Mouse (Mus musculus) heart, embryonic 11.5 days (tissue): ENCODE results near the gene Adam19. TPM values are rescaled to one million over a fixed set of nuclear protein-coding genes. Genes with fewer than 3 reads are reported as not detected.

Source experiments
- ATAC-seq: fragments of 200-750 bp; cut with Nextera tagmentation; replicated peaks from 2 replicates; pipeline ENCODE4 v1.8.0; 2017; ENCODE audit warnings: moderate library complexity; ENCODE audit not compliant: insufficient number of reproducible peaks, low FRiP score, low TSS enrichment
- H3K27ac ChIP-seq: fragments of 300-500 bp; sonication (generic); 2 replicates; pipeline ENCODE4 v1.5.1; 2014; ENCODE audit warnings: mild to moderate bottlenecking, low read depth, low read length
- H3K27me3 ChIP-seq: fragments of 300-500 bp; sonication (generic); 2 replicates; pipeline ENCODE4 v1.6.1; 2014; ENCODE audit warnings: mild to moderate bottlenecking, low read length, mixed read lengths; ENCODE audit not compliant: control insufficient read depth, insufficient read depth
- H3K36me3 ChIP-seq: fragments of 300-500 bp; sonication (generic); 2 replicates; pipeline ENCODE4 v1.6.1; 2014; ENCODE audit warnings: mild to moderate bottlenecking, low read length, moderate library complexity, mixed read lengths; ENCODE audit not compliant: control insufficient read depth, insufficient read depth
- H3K4me1 ChIP-seq: fragments of 300-500 bp; sonication (generic); 2 replicates; pipeline ENCODE4 v1.6.1; 2014; ENCODE audit warnings: low read length; ENCODE audit not compliant: control insufficient read depth, insufficient read depth
- H3K4me2 ChIP-seq: fragments of 300-500 bp; sonication (generic); 2 replicates; pipeline ENCODE4 v1.6.1; 2014; ENCODE audit warnings: mild to moderate bottlenecking, moderate library complexity
- H3K4me3 ChIP-seq: fragments of 300-500 bp; sonication (generic); 2 replicates; pipeline ENCODE4 v1.5.1; 2014; ENCODE audit warnings: low read depth, low read length
- H3K9ac ChIP-seq: fragments of 300-500 bp; sonication (generic); 2 replicates; pipeline ENCODE4 v1.6.1; 2014; ENCODE audit warnings: mild to moderate bottlenecking, low read depth, low read length, moderate library complexity
- H3K9me3 ChIP-seq: fragments of 300-500 bp; sonication (generic); replicated peaks from 2 replicates; pipeline ENCODE4 v1.6.1; 2016; ENCODE audit warnings: low read length; ENCODE audit not compliant: control insufficient read depth
- WGBS: fragments of 180-500 bp; shearing (Covaris S2); extraction: QIAGEN DNeasy Blood & Tissue Kit; methylation state at CpG from one replicate; pipeline ENCODE4 v1.1.7; 2014; ENCODE audit not compliant: insufficient replicate concordance; 5-methylcytosine and 5-hydroxymethylcytosine counted together
- polyA plus RNA-seq: library from polyadenylated mRNA; unstranded; fragments of >200 nt; fragmentation: Nextera tagmentation; extraction: Ambion mirVana; gene quantifications from 2 replicates; pipeline ENCODE4 v1.2.1, GENCODE M21; 2014

Gene Adam19
- polyA plus RNA-seq, 1 experiment from 2014 or later = 24.4 TPM

- no peak overlapping the region for H3K4me3 ChIP-seq
- no peaks in the 10 kb centered on the region for H3K9me3 ChIP-seq
- peaks cover 37% of the 10 kb centered on the region for H3K36me3 ChIP-seq
- peaks cover 27% of the 10 kb centered on the region for H3K4me1 ChIP-seq
- H3K4me2 ChIP-seq = no peak overlapping the region
- 59% methylated on average over 9 of the region's 9 CpGs for WGBS
- ATAC-seq = no peak
- peak overlapping the region; percentile 55 for H3K27ac ChIP-seq
- no peak overlapping the region for H3K9ac ChIP-seq
- H3K27me3 ChIP-seq = no peaks in the 10 kb centered on the region
These were observed 39.9 kb downstream of the Adam19 start for GRCm38 (mm10) chr11:46095477-46096264.

GRCm38 (mm10) chr11:46096265-46096649 is 40.5 kb downstream of the Adam19 start:
- H3K4me2 ChIP-seq = no peak overlapping the region
- H3K36me3 ChIP-seq = peaks cover 40% of the 10 kb centered on the region
- 85% methylated on average over 6 of the region's 6 CpGs for WGBS
- no peak for ATAC-seq
- H3K9me3 ChIP-seq = no peaks in the 10 kb centered on the region
- H3K4me3 ChIP-seq = no peak overlapping the region
- peak overlapping the region; percentile 55; the same call in 1 of the 2 replicates for H3K27ac ChIP-seq
- no peak overlapping the region for H3K9ac ChIP-seq
- no peaks in the 10 kb centered on the region for H3K27me3 ChIP-seq
- H3K4me1 ChIP-seq = peaks cover 23% of the 10 kb centered on the region

GRCm38 (mm10) chr11:46097062-46097461 is 41.3 kb downstream of the Adam19 start:
- no peak overlapping the region for H3K4me3 ChIP-seq
- H3K27ac ChIP-seq = no peak overlapping the region
- ATAC-seq = no peak
- peaks cover 40% of the 10 kb centered on the region for H3K36me3 ChIP-seq
- whole genome bisulfite sequencing = 53% methylated on average over 3 of the region's 3 CpGs
- H3K27me3 ChIP-seq = no peaks in the 10 kb centered on the region
- H3K9ac ChIP-seq = no peak overlapping the region
- no peak overlapping the region for H3K4me2 ChIP-seq
- peaks cover 14% of the 10 kb centered on the region for H3K4me1 ChIP-seq
- H3K9me3 ChIP-seq = no peaks in the 10 kb centered on the region

- ATAC-seq = no peak
- WGBS = 83% methylated on average over 6 of the region's 6 CpGs
- H3K9me3 ChIP-seq = no peaks in the 10 kb centered on the region
- no peak overlapping the region for H3K4me2 ChIP-seq
- H3K4me1 ChIP-seq = no peaks in the 10 kb centered on the region
- H3K9ac ChIP-seq = no peak overlapping the region
- no peak overlapping the region for H3K27ac ChIP-seq
- no peak overlapping the region for H3K4me3 ChIP-seq
- H3K27me3 ChIP-seq = no peaks in the 10 kb centered on the region
- H3K36me3 ChIP-seq = peaks cover 30% of the 10 kb centered on the region
These were observed 46.3 kb downstream of the Adam19 start for GRCm38 (mm10) chr11:46102107-46102506.

GRCm38 (mm10) chr11:46107046-46107445 is 51.3 kb downstream of the Adam19 start:
- no peak for ATAC-seq
- Histone ChIP-seq H3K36me3 (0 out of 2 replicates have a peak, but pooled peaks cover 6% of the 10 kb centered on the region), H3K4me3 (no peak overlapping the region), H3K27ac (no peak overlapping the region), H3K9ac (no peak overlapping the region), H3K4me2 (no peak overlapping the region), H3K9me3 (no peaks in the 10 kb centered on the region), H3K4me1 (peaks cover 6% of the 10 kb centered on the region; the same call in 1 of the 2 replicates), H3K27me3 (no peaks in the 10 kb centered on the region)
- WGBS = 84% methylated on average over 1 of the region's 1 CpGs

GRCm38 (mm10) chr11:46109206-46109605 is 53.4 kb downstream of the Adam19 start:
- H3K4me3 ChIP-seq = no peak overlapping the region
- H3K36me3 ChIP-seq = 0 out of 2 replicates have a peak, but pooled peaks cover 4% of the 10 kb centered on the region
- no peak for ATAC-seq
- no peaks in the 10 kb centered on the region for H3K9me3 ChIP-seq
- peaks cover 6% of the 10 kb centered on the region; the same call in 1 of the 2 replicates for H3K4me1 ChIP-seq
- H3K27ac ChIP-seq = no peak overlapping the region
- H3K27me3 ChIP-seq = no peaks in the 10 kb centered on the region
- no peak overlapping the region for H3K4me2 ChIP-seq
- WGBS = 95% methylated on average over 5 of the region's 5 CpGs
- H3K9ac ChIP-seq = no peak overlapping the region

- 69% methylated on average over 8 of the region's 8 CpGs for WGBS
- H3K27me3 ChIP-seq = no peaks in the 10 kb centered on the region
- H3K4me3 ChIP-seq = no peak overlapping the region
- no peak overlapping the region for H3K4me2 ChIP-seq
- peaks cover 4% of the 10 kb centered on the region; the same call in 1 of the 2 replicates for H3K36me3 ChIP-seq
- H3K4me1 ChIP-seq = peaks cover 6% of the 10 kb centered on the region; the same call in 1 of the 2 replicates
- no peak for ATAC-seq
- H3K9ac ChIP-seq = no peak overlapping the region
- no peak overlapping the region for H3K27ac ChIP-seq
- no peaks in the 10 kb centered on the region for H3K9me3 ChIP-seq
These were observed 54.6 kb downstream of the Adam19 start for GRCm38 (mm10) chr11:46110156-46110944.

- Histone ChIP-seq H3K4me1 (peaks cover 6% of the 10 kb centered on the region; the same call in 1 of the 2 replicates), H3K4me2 (no peak overlapping the region), H3K9me3 (no peaks in the 10 kb centered on the region), H3K4me3 (no peak overlapping the region), H3K9ac (no peak overlapping the region), H3K36me3 (peaks cover 5% of the 10 kb centered on the region; the same call in 1 of the 2 replicates), H3K27ac (no peak overlapping the region), H3K27me3 (no peaks in the 10 kb centered on the region)
- ATAC-seq = no peak
- 78% methylated on average over 1 of the region's 1 CpGs for WGBS
These were observed 55.1 kb downstream of the Adam19 start for GRCm38 (mm10) chr11:46110945-46111287.
